Mouse (Mus musculus) forebrain, embryonic 11.5 days (tissue): ENCODE data around the gene Sec14l1. TPM values are rescaled to one million over a fixed set of nuclear protein-coding genes. Genes with fewer than 3 reads are reported as not detected.
A peak's percentile ranks its signal among the peaks of the same experiment; 100 is the strongest.

Experiments used
- ATAC-seq: fragments of 200-750 bp; cut with Nextera tagmentation; replicated peaks from 2 replicates; pipeline ENCODE4 v1.8.0; 2017; ENCODE audit warnings: moderate TSS enrichment; ENCODE audit not compliant: low FRiP score
- DNase-seq: peaks from one replicate; pipeline ENCODE4 v3.0.0-alpha.2; 2017; ENCODE audit warnings: low spot score
- H3K27ac ChIP-seq: fragments of 300-500 bp; sonication (generic); 2 replicates; pipeline ENCODE4 v1.5.1; 2014; ENCODE audit warnings: low read depth, low read length
- H3K27me3 ChIP-seq: fragments of 300-500 bp; sonication (generic); 2 replicates; pipeline ENCODE4 v1.6.1; 2014; ENCODE audit warnings: mild to moderate bottlenecking, low read length, mixed read lengths; ENCODE audit not compliant: control insufficient read depth, insufficient read depth
- H3K36me3 ChIP-seq: fragments of 300-500 bp; sonication (generic); 2 replicates; pipeline ENCODE4 v1.6.1; 2014; ENCODE audit warnings: mild to moderate bottlenecking, low read length, moderate library complexity, mixed read lengths; ENCODE audit not compliant: control insufficient read depth, insufficient read depth
- H3K4me1 ChIP-seq: fragments of 300-500 bp; sonication (generic); replicated peaks from 2 replicates; pipeline ENCODE4 v1.6.1; 2014; ENCODE audit warnings: low read length, mixed read lengths; ENCODE audit not compliant: control insufficient read depth, insufficient read depth
- H3K4me2 ChIP-seq: fragments of 300-500 bp; sonication (generic); 2 replicates; pipeline ENCODE4 v1.6.1; 2014; ENCODE audit warnings: low read depth, mild to moderate bottlenecking, low read length, moderate library complexity, mixed read lengths; ENCODE audit not compliant: severe bottlenecking
- H3K4me3 ChIP-seq: fragments of 300-500 bp; sonication (generic); 2 replicates; pipeline ENCODE4 v1.5.1; 2014; ENCODE audit warnings: low read depth, low read length
- H3K9ac ChIP-seq: fragments of 300-500 bp; sonication (generic); 2 replicates; pipeline ENCODE4 v1.6.1; 2014; ENCODE audit warnings: low read length
- H3K9me3 ChIP-seq: fragments of 300-500 bp; sonication (generic); 2 replicates; pipeline ENCODE4 v1.6.1; 2016; ENCODE audit warnings: low read length, mixed read lengths; ENCODE audit not compliant: control insufficient read depth
- WGBS: fragments of 180-500 bp; shearing (Covaris S2); extraction: QIAGEN DNeasy Blood & Tissue Kit; methylation state at CpG from one replicate; pipeline ENCODE4 v1.1.7; 2014; 5-methylcytosine and 5-hydroxymethylcytosine counted together
- polyA plus RNA-seq: library from polyadenylated mRNA; unstranded; fragments of >200 nt; fragmentation: Nextera tagmentation; extraction: Ambion mirVana; gene quantifications from 2 replicates; pipeline ENCODE4 v1.2.1, GENCODE M21; 2014

The Sec14l1 gene
- polyA plus RNA-seq, 1 experiment from 2014 or later, result 36.8 TPM

DNA sequence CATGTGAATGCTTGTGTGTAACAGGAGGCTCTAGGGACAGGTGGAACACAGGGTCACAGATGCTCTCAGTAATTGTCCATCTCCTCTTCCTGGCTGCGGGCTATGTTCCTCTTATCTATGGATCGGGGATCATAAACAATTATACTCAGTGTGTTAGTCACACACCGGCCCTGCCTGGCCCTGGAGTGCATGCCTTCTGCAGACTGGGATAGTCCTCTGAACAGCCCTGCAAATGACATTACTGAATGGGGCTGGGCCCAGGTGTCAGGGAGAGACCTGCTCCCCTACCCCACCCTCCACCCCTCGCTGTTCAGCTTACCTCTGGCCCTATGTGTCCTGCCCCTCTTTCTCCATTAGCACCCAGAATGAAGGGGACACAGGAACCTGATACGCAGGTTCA lies 61.9 kb downstream of the Sec14l1 start:
- H3K36me3 ChIP-seq, result no peaks in the 10 kb centered on the region
- H3K4me2 ChIP-seq, result no peak overlapping the region
- ATAC-seq, result peak; percentile 61
- H3K4me3 ChIP-seq, result no peak overlapping the region
- no peak overlapping the region for H3K9ac ChIP-seq
- H3K9me3 ChIP-seq, result peaks cover 2% of the 10 kb centered on the region; the same call in 1 of the 2 replicates
- WGBS, result 79% methylated on average over 5 of the region's 5 CpGs
- no peak overlapping the region for H3K27ac ChIP-seq
- H3K4me1 ChIP-seq, result no peaks in the 10 kb centered on the region
- no peaks in the 10 kb centered on the region for H3K27me3 ChIP-seq
- DNase-seq, result no peak

DNA sequence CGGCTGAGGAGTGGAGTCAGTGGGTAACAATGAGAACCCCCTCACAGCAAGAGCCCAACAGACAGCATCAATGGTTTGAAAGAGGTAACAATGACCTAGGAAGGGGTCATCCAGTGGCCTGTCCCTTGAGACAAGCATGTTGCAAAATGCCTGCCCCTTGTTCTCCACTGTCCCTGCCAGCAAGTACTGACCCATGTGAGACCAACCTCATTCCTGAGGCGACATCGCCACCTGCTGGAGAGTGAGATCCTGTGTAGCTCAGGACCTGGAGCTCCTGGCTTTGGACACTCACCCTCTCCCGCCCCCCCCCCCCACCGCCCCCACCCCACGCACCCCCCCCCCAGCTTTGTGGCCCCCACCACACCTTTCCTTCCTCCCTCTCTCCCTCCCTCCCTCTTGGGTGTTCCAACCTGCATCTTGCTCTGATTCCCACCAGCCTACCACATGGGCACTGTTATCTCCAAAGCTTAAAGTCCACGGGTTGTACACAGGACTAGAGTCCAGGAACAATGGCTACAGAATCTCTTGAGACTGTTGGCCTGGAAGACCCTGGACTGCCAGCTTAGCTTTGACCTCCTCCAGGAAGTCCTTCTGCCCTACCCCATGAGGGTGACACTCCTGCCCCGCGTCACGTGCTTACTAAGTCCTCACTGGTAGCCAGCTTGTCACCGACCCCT lies 62.5 kb downstream of the Sec14l1 start:
- no peaks in the 10 kb centered on the region for H3K36me3 ChIP-seq
- ATAC-seq (peak; percentile 62), DNase-seq (peak; percentile 92)
- H3K9ac ChIP-seq, result no peak overlapping the region
- no peak overlapping the region for H3K4me2 ChIP-seq
- no peak overlapping the region for H3K4me3 ChIP-seq
- peaks cover 2% of the 10 kb centered on the region; the same call in 1 of the 2 replicates for H3K9me3 ChIP-seq
- H3K27me3 ChIP-seq, result no peaks in the 10 kb centered on the region
- H3K4me1 ChIP-seq, result no peaks in the 10 kb centered on the region
- no peak overlapping the region for H3K27ac ChIP-seq
- 58% methylated on average over 8 of the region's 11 CpGs for WGBS

DNA sequence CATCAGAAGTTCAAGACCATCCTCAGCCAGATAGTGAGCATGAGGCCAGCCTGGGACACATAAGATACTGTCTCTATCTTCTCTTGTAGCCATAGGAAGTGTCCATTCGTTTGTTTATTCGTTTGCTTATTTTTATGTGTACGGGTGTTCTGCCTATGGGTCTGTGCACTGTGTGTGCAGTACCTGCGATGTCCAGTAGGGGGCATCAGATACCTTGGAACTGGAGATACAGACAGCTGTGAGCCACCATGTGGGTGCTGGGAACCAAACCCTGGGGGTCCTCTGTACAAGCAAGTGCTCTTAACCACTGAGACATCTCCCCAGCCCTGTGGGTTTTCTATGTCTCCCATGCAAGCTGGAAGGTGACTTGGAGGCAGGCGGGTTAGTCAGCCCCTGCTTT lies 64.9 kb downstream of the Sec14l1 start:
- Histone ChIP-seq H3K4me3 (no peak overlapping the region), H3K4me1 (no peaks in the 10 kb centered on the region), H3K36me3 (no peaks in the 10 kb centered on the region), H3K9me3 (peaks cover 2% of the 10 kb centered on the region; the same call in 1 of the 2 replicates), H3K9ac (no peak overlapping the region), H3K4me2 (no peak overlapping the region), H3K27ac (no peak overlapping the region), H3K27me3 (no peaks in the 10 kb centered on the region)
- no peak for DNase-seq
- WGBS, result 88% methylated on average over 5 of the region's 5 CpGs
- ATAC-seq, result no peak

- ATAC-seq (no peak), DNase-seq (no peak)
- Histone ChIP-seq H3K9ac (no peak overlapping the region), H3K4me3 (no peak overlapping the region), H3K27ac (no peak overlapping the region), H3K36me3 (no peaks in the 10 kb centered on the region), H3K4me2 (no peak overlapping the region), H3K27me3 (no peaks in the 10 kb centered on the region), H3K9me3 (peaks cover 2% of the 10 kb centered on the region; the same call in 1 of the 2 replicates), H3K4me1 (no peaks in the 10 kb centered on the region)
- WGBS, result 93% methylated on average over 3 of the region's 3 CpGs
These were observed 67.8 kb downstream of the Sec14l1 start for GRCm38 (mm10) chr11:117182808-117183207.

DNA sequence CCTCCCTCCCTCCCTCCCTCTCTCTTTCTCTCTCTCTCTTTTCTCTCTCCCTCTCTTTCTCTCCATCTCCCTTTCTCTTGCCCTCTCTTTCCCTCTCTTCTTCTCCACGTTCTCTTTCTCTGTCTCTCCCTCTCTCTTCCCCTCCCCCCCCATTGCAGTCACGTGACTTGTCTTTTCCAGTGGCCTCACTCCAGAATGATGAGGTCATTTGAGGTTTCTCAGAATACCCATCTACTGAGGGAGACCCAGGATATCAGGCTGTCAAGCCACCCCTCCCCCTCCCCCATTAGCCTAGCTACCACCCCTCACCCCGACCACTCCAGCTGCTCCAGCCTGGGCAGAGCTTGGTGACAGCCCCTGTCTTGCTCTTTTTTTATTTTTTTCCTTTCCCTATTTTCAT lies 68.3 kb downstream of the Sec14l1 start:
- ATAC-seq, result no peak
- peaks cover 2% of the 10 kb centered on the region; the same call in 1 of the 2 replicates for H3K9me3 ChIP-seq
- no peaks in the 10 kb centered on the region for H3K27me3 ChIP-seq
- no peaks in the 10 kb centered on the region for H3K4me1 ChIP-seq
- H3K4me3 ChIP-seq, result no peak overlapping the region
- no peak for DNase-seq
- H3K9ac ChIP-seq, result no peak overlapping the region
- H3K27ac ChIP-seq, result no peak overlapping the region
- WGBS, result 89% methylated on average over 2 of the region's 3 CpGs
- no peaks in the 10 kb centered on the region for H3K36me3 ChIP-seq
- no peak overlapping the region for H3K4me2 ChIP-seq

- no peaks in the 10 kb centered on the region for H3K36me3 ChIP-seq
- peaks cover 2% of the 10 kb centered on the region; the same call in 1 of the 2 replicates for H3K9me3 ChIP-seq
- H3K27ac ChIP-seq, result no peak overlapping the region
- H3K4me1 ChIP-seq, result no peaks in the 10 kb centered on the region
- no peak overlapping the region for H3K4me3 ChIP-seq
- DNase-seq (no peak), ATAC-seq (no peak)
- no peak overlapping the region for H3K9ac ChIP-seq
- H3K27me3 ChIP-seq, result no peaks in the 10 kb centered on the region
- WGBS, result 81% methylated on average over 5 of the region's 5 CpGs
- no peak overlapping the region for H3K4me2 ChIP-seq
These were observed 68.9 kb downstream of the Sec14l1 start for GRCm38 (mm10) chr11:117183841-117184240.

- Histone ChIP-seq H3K9me3 (no peaks in the 10 kb centered on the region; the same call in 1 of the 2 replicates), H3K36me3 (no peaks in the 10 kb centered on the region), H3K4me3 (no peak overlapping the region), H3K27ac (no peak overlapping the region), H3K27me3 (no peaks in the 10 kb centered on the region), H3K4me2 (no peak overlapping the region), H3K9ac (no peak overlapping the region), H3K4me1 (no peaks in the 10 kb centered on the region)
- DNase-seq, result no peak
- ATAC-seq, result no peak
- WGBS, result 69% methylated on average over 21 of the region's 21 CpGs
These were observed 70.3 kb downstream of the Sec14l1 start for GRCm38 (mm10) chr11:117185076-117185933.

DNA sequence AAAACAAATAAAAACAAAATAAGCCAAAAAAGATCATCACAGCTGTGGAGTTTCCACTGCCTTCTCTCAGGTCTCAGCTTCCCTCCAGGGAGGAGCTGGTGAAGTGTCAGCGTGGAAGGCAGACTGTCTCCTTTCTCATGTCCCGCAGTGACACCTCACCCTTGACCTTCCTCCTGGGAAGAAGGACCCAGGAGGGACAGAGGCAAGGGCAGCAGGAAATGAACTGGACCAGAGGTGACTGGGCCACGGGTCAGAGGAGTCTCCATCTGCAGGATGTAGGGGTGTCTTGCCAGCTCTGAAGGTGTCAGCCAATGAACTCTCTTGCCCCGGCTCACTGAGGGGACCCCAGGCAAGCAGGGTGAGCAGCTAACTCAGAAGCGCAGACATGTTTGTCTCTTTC lies 76.6 kb downstream of the Sec14l1 start:
- 75% methylated on average over 5 of the region's 5 CpGs for WGBS
- DNase-seq, result no peak

More for the DNA sequence above, 76.6 kb downstream of the Sec14l1 start:
- Histone ChIP-seq H3K4me2 (no peak overlapping the region), H3K27me3 (no peaks in the 10 kb centered on the region), H3K9ac (no peak overlapping the region), H3K4me1 (no peaks in the 10 kb centered on the region), H3K4me3 (no peak overlapping the region), H3K9me3 (no peaks in the 10 kb centered on the region), H3K27ac (no peak overlapping the region), H3K36me3 (no peaks in the 10 kb centered on the region)
- ATAC-seq, result no peak
